In genomic region chrX:107858165-107858564, GRCm38 (mm10) we compare ENCODE assay signal across 14 mouse cellular contexts. TPM values are rescaled to one million over a fixed set of nuclear protein-coding genes. Genes with fewer than 3 reads are reported as not detected.
DNase-seq lines count a peak whose midpoint lies in the region; ATAC-seq and TF ChIP-seq lines count a peak whose summit lies in the region.
"Had no signal": no experiment of that assay in that cellular context is flagged by ENCODE, and none has a peak within 500 bp of the region (broad histone marks: within the 10 kb centered on the region; RNA-seq: fewer than 3 reads in every experiment).

No protein-coding gene starts in this region.

- peak; percentile 4 for DNase-seq in kidney, postnatal 0 days (ENCODE audit: low spot score)
- DNase-seq in kidney, adult 8-10 months, result no peak
- DNase-seq in ES-E14 (ENCODE audit: low read depth, low spot score), result peak; percentile 1
- peak; percentile 22 for DNase-seq in adipocyte (ENCODE audit: low spot score)
- no peak for DNase-seq in urinary bladder, adult 2 months (ENCODE audit: low spot score)
- DNase-seq: cerebellum, postnatal 25 days; gastrocnemius, adult 2 months; thymus, postnatal 4 days had no signal

- no peaks in the 10 kb centered on the region for H3K4me1 ChIP-seq in kidney, postnatal 0 days (replicated peaks; ENCODE audit: insufficient read depth, low read length)
- H3K4me1 ChIP-seq in ES-E14 (ENCODE audit: control insufficient read depth in 2 of 2, insufficient read depth in 2 of 2, low read length in 2 of 2, poor library complexity in 1 of 2), result no peaks in the 10 kb centered on the region
- H3K4me1 ChIP-seq: liver, embryonic 15.5 days; megakaryocyte, embryonic 14.5 days; neural tube, embryonic 12.5 days had no signal

- TF ChIP-seq CTCF in kidney, postnatal 0 days (IDR thresholded peaks at IDR 0.05; ENCODE audit: low read depth), result no peak

- H3K27ac ChIP-seq in kidney, postnatal 0 days, result no peak overlapping the region
- H3K27ac ChIP-seq in ES-E14 (ENCODE audit: insufficient read depth, low read depth, low read length, poor library complexity, severe bottlenecking), result no peak overlapping the region
- H3K27ac ChIP-seq: gastrocnemius, adult 2 months; liver, embryonic 15.5 days; neural tube, embryonic 12.5 days had no signal

- no peak overlapping the region for H3ac ChIP-seq in myocyte (ENCODE audit: control insufficient read depth, insufficient read length)

- no peak overlapping the region for H3K4me2 ChIP-seq in kidney, postnatal 0 days (ENCODE audit: low read length)
- no peak overlapping the region for H3K4me2 ChIP-seq in myocyte (ENCODE audit: low read depth)
- H3K4me2 ChIP-seq: liver, embryonic 15.5 days; neural tube, embryonic 12.5 days had no signal

- in situ Hi-C loops in ES-E14 (cut with MboI; ENCODE audit: low sequenced_read_pairs in 2 of 2, unreplicated experiment in 2 of 2), result no loop called here

- no peak overlapping the region for H3K9ac ChIP-seq in kidney, postnatal 0 days (ENCODE audit: low read depth, low read length)
- H3K9ac ChIP-seq in ES-E14 (ENCODE audit: insufficient read depth, low read depth, low read length, poor library complexity, severe bottlenecking), result no peak overlapping the region
- H3K9ac ChIP-seq: liver, embryonic 15.5 days; neural tube, embryonic 12.5 days had no signal

- 38% methylated on average over 4 of the region's 4 CpGs for WGBS in kidney, postnatal 0 days

- H3K27me3 ChIP-seq in kidney, postnatal 0 days (ENCODE audit: insufficient read depth, low read length), result no peaks in the 10 kb centered on the region
- H3K27me3 ChIP-seq in myocyte (ENCODE audit: control insufficient read depth, insufficient read depth, insufficient read length), result no peaks in the 10 kb centered on the region
- H3K27me3 ChIP-seq: liver, embryonic 15.5 days; megakaryocyte, embryonic 14.5 days; neural tube, embryonic 12.5 days had no signal

- no peaks in the 10 kb centered on the region for H3K36me3 ChIP-seq in kidney, postnatal 0 days (ENCODE audit: insufficient read depth, low read length)
- H3K36me3 ChIP-seq in ES-E14 (ENCODE audit: control insufficient read depth, insufficient read depth, low read length, poor library complexity, severe bottlenecking) (no peaks in the 10 kb centered on the region), myocyte (ENCODE audit: control insufficient read depth, insufficient read depth) (no peaks in the 10 kb centered on the region)
- H3K36me3 ChIP-seq: liver, embryonic 15.5 days; neural tube, embryonic 12.5 days had no signal

- ATAC-seq in kidney, postnatal 0 days (replicated peaks; ENCODE audit: low FRiP score, low read depth), result no peak
- no peak for ATAC-seq in monocyte, adult 5-6 weeks (replicated peaks; ENCODE audit: insufficient number of reproducible peaks, low FRiP score, low TSS enrichment, poor library complexity, severe bottlenecking)

- no peak for TF ChIP-seq POLR2A in myocyte (IDR thresholded peaks at IDR 0.05; ENCODE audit: insufficient read length, low read depth)

- H3K4me3 ChIP-seq in kidney, postnatal 0 days (replicated peaks; ENCODE audit: low read depth, low read length), result no peak overlapping the region
- H3K4me3 ChIP-seq in ES-E14 (ENCODE audit: insufficient read depth in 1 of 2, low read depth in 1 of 2, low read length in 2 of 2, poor library complexity in 1 of 2, severe bottlenecking in 1 of 2) (no peak overlapping the region), myocyte (no peak overlapping the region)
- H3K4me3 ChIP-seq: erythroblast, embryonic 14.5 days; gastrocnemius, adult 2 months; liver, embryonic 15.5 days; megakaryocyte, embryonic 14.5 days; neural tube, embryonic 12.5 days had no signal

- H3K79me2 ChIP-seq in myocyte (ENCODE audit: control insufficient read depth, insufficient read depth), result no peaks in the 10 kb centered on the region

- H3K9me3 ChIP-seq in kidney, postnatal 0 days (replicated peaks; ENCODE audit: low read length), result no peaks in the 10 kb centered on the region
- H3K9me3 ChIP-seq in ES-E14 (ENCODE audit: control insufficient read depth, insufficient read depth, low read depth, low read length), result no peaks in the 10 kb centered on the region
- H3K9me3 ChIP-seq: liver, embryonic 15.5 days; megakaryocyte, embryonic 14.5 days; neural tube, embryonic 12.5 days had no signal

TF ChIP-seq in ES-E14, 5 proteins besides CTCF, POLR2A, EP300 and RAD21:
- TF ChIP-seq CHD2 (IDR thresholded peaks at IDR 0.05; ENCODE audit: low read depth, low read length) (no peak), HCFC1 (IDR thresholded peaks at IDR 0.05; ENCODE audit: borderline replicate concordance, insufficient read depth, low read length) (no peak), ZC3H11A (IDR thresholded peaks at IDR 0.05; ENCODE audit: borderline replicate concordance, low read depth, low read length) (no peak), ZNF384 (IDR thresholded peaks at IDR 0.05; ENCODE audit: low read depth, low read length) (no peak), MAFK (IDR thresholded peaks at IDR 0.05; ENCODE audit: insufficient read depth, low read depth, low read length) (no peak)

TF ChIP-seq in myocyte, 11 proteins besides CTCF, POLR2A, EP300 and RAD21:
- TF ChIP-seq TCF12 (IDR thresholded peaks at IDR 0.05; ENCODE audit: insufficient read depth, poor library complexity, severe bottlenecking), result no peak
- peak; percentile 39 for TF ChIP-seq REST (IDR thresholded peaks at IDR 0.05; ENCODE audit: insufficient read depth, insufficient read length)
- TF ChIP-seq CEBPB (IDR thresholded peaks at IDR 0.05; ENCODE audit: insufficient read depth, poor library complexity, severe bottlenecking), result no peak
- no peak for TF ChIP-seq USF1 (IDR thresholded peaks at IDR 0.05; ENCODE audit: low read depth)

RNA-seq across cellular contexts. Expression of gene 2610002M06Rik, which starts 42.0 kb away (rescaled TPM):
- polyA plus RNA-seq in kidney, postnatal 0 days (2015; fragmentation: Nextera tagmentation; extraction: Ambion mirVana), result 12.0 and 12.3 TPM in 2 replicates
- total RNA-seq in ES-E14 (2012; rRNA removed), result 2.2 and 2.8 TPM in 2 replicates
- 2.4 TPM for polyA plus RNA-seq in myocyte (2012; fragmentation: generic; extraction: Trizol)
- 11.1 and 11.7 TPM in 2 replicates for polyA plus RNA-seq in urinary bladder, adult 2 months (2012; rRNA removed)
- 4.3 to 11.7 TPM (median 10.8 TPM) in 3 replicates for total RNA-seq in monocyte, adult 5-6 weeks (2017)

Comparison
In these comparisons a context has a peak if more than half of its experiments do, and no peak if none do; other contexts are left out.
1. DNase-seq: peak in kidney, postnatal 0 days (single experiment), ES-E14 (single experiment) and adipocyte (single experiment); none in kidney, adult 8-10 months (0 of 2) and urinary bladder, adult 2 months (single experiment).